12 mouse cellular contexts compared by ENCODE assay signal in the genomic region with DNA sequence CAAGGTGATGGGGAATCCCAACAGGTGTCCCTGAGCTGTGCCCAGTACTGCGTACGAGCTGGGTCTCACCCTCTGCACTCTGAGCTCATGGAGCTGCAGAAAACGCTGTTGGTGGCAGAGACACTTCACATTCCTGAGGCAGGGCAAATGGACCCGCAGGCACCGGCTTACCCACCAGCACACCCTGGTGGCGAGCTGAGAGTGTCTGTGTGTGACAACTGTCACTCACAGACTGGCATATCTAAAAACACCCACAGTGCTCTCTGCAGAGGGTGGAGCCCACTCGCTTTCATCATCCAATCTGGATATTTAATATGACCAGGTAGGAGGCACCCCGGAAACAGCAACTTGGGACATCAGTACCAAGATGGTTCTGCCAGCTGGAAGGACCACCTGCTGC. TPM values are rescaled to one million over a fixed set of nuclear protein-coding genes. Genes with fewer than 3 reads are reported as not detected.
A peak's percentile ranks its signal among the peaks of the same experiment; 100 is the strongest.
DNase-seq lines count a peak whose midpoint lies in the region; ATAC-seq and TF ChIP-seq lines count a peak whose summit lies in the region.
"Had no signal": no experiment of that assay in that cellular context is flagged by ENCODE, and none has a peak within 500 bp of the region (broad histone marks: within the 10 kb centered on the region; RNA-seq: fewer than 3 reads in every experiment).

No protein-coding gene starts in this region.

- ATAC-seq in stomach, postnatal 0 days (ENCODE audit: low FRiP score, low TSS enrichment) = no peak

- no peaks in the 10 kb centered on the region for H3K27me3 ChIP-seq in stomach, postnatal 0 days (ENCODE audit: control insufficient read depth, insufficient read depth, low read length)

- peak overlapping the region; percentile 68 for H3K27ac ChIP-seq in layer of hippocampus, adult 2 months
- H3K27ac ChIP-seq in stomach, postnatal 0 days (replicated peaks) = no peak overlapping the region

- H3K4me1 ChIP-seq in stomach, postnatal 0 days (replicated peaks; ENCODE audit: control insufficient read depth, insufficient read depth) = no peaks in the 10 kb centered on the region

- no peak overlapping the region for H3K9ac ChIP-seq in stomach, postnatal 0 days (ENCODE audit: low read length)

- DNase-seq in cerebellum, postnatal 10 days = peak; percentile 56 to 63
- DNase-seq in cerebellum, postnatal 36 days = no peak
- DNase-seq in layer of hippocampus, adult 2 months (ENCODE audit: low spot score in 2 of 2) = peak; percentile 42 to 50
- no peak for DNase-seq in layer of hippocampus, postnatal 36 days
- DNase-seq in thymus, postnatal 4 days = peak; percentile 44
- no peak for DNase-seq in thymus, adult 18-20 months
- no peak for DNase-seq in stomach, postnatal 0 days (ENCODE audit: low spot score)
- DNase-seq in B cell, adult 2 months = no peak
- DNase-seq: gastrocnemius, postnatal 25 days; heart, postnatal 36 days had no signal

- no peak overlapping the region for H3K4me3 ChIP-seq in layer of hippocampus, adult 2 months
- H3K4me3 ChIP-seq in stomach, postnatal 0 days (ENCODE audit: low read depth, low read length) = no peak overlapping the region
- H3K4me3 ChIP-seq: erythroblast, embryonic 14.5 days had no signal

- TF ChIP-seq EP300 in stomach, postnatal 0 days (optimal IDR thresholded peaks at IDR 0.05) = no peak

- WGBS in stomach, postnatal 0 days = 76% methylated on average over 8 of the region's 8 CpGs

- peak; percentile 79 for TF ChIP-seq CTCF in layer of hippocampus, adult 2 months (conservative IDR thresholded peaks at IDR 0.05)
- TF ChIP-seq CTCF in stomach, postnatal 0 days (IDR thresholded peaks at IDR 0.05; ENCODE audit: low read depth) = peak; percentile 55

- H3K36me3 ChIP-seq in stomach, postnatal 0 days (ENCODE audit: control insufficient read depth, insufficient read depth, low read length) = peaks cover 14% of the 10 kb centered on the region

- H3K9me3 ChIP-seq in stomach, postnatal 0 days (ENCODE audit: control insufficient read depth, low read length) = no peaks in the 10 kb centered on the region

- H3K4me2 ChIP-seq in stomach, postnatal 0 days (replicated peaks; ENCODE audit: low read depth) = no peak overlapping the region

RNA-seq across cellular contexts. Expression of gene Zfp853, which starts 7.9 kb away (rescaled TPM):
- 1 to 10 TPM; 3.5 to 4.8 TPM for total RNA-seq in layer of hippocampus, adult 2 months (2021)
- total RNA-seq in layer of hippocampus, postnatal 36 days (2021) = 1 to 10 TPM; 4.7 to 4.8 TPM
- 0.06 TPM in 2 replicates for polyA plus RNA-seq in stomach, postnatal 0 days (2015; fragmentation: Nextera tagmentation; extraction: Ambion mirVana)
- total RNA-seq: monocyte, adult 5-6 weeks had no signal

RNA-seq across cellular contexts. Expression of gene E130309D02Rik, which starts 13.9 kb away (rescaled TPM):
- total RNA-seq in layer of hippocampus, adult 2 months (2021) = 10 to 100 TPM; 24.8 to 25.0 TPM
- 10 to 100 TPM; 25.1 to 26.1 TPM for total RNA-seq in layer of hippocampus, postnatal 36 days (2021)
- polyA plus RNA-seq in stomach, postnatal 0 days (2015; fragmentation: Nextera tagmentation; extraction: Ambion mirVana) = 15.7 and 18.5 TPM in 2 replicates

RNA-seq across cellular contexts. Expression of gene Zdhhc4, which starts 27.8 kb away (rescaled TPM):
- 10 to 100 TPM; 50.1 to 56.3 TPM for total RNA-seq in layer of hippocampus, adult 2 months (2021)
- total RNA-seq in layer of hippocampus, postnatal 36 days (2021) = 10 to 100 TPM; 49.0 to 49.2 TPM
- polyA plus RNA-seq in stomach, postnatal 0 days (2015; fragmentation: Nextera tagmentation; extraction: Ambion mirVana) = 62.6 and 65.2 TPM in 2 replicates

RNA-seq across cellular contexts. Expression of gene Zfp316, which starts 31.5 kb away (rescaled TPM):
- 10 to 100 TPM; 24.0 to 24.3 TPM for total RNA-seq in layer of hippocampus, adult 2 months (2021)
- total RNA-seq in layer of hippocampus, postnatal 36 days (2021) = 10 to 100 TPM; 21.4 to 22.3 TPM
- 1.4 and 1.7 TPM in 2 replicates for polyA plus RNA-seq in stomach, postnatal 0 days (2015; fragmentation: Nextera tagmentation; extraction: Ambion mirVana)

RNA-seq across cellular contexts. Expression of gene Grid2ip, which starts 55.8 kb away (rescaled TPM):
- 1 to 10 TPM; 1.2 to 2.2 TPM for total RNA-seq in layer of hippocampus, adult 2 months (2021)
- total RNA-seq in layer of hippocampus, postnatal 36 days (2021) = 1 to 10 TPM; 1.6 to 1.8 TPM
- polyA plus RNA-seq in stomach, postnatal 0 days (2015; fragmentation: Nextera tagmentation; extraction: Ambion mirVana) = 0.86 and 1.4 TPM in 2 replicates
- total RNA-seq: gastrocnemius, postnatal 25 days; heart, postnatal 36 days; monocyte, adult 5-6 weeks had no signal
- polyA plus RNA-seq: erythroblast, embryonic 14.5 days had no signal

Comparison
In these comparisons a context has a peak if more than half of its experiments do, and no peak if none do; other contexts are left out.
1. DNase-seq: peak in cerebellum, postnatal 10 days (2 of 2), layer of hippocampus, adult 2 months (2 of 2) and thymus, postnatal 4 days (single experiment); none in cerebellum, postnatal 36 days (0 of 2), layer of hippocampus, postnatal 36 days (0 of 2), thymus, adult 18-20 months (0 of 2), stomach, postnatal 0 days (single experiment) and B cell, adult 2 months (0 of 2).